Mouse (Mus musculus) MEL (cell line): Measurements from ENCODE around the gene Amacr. TPM values are rescaled to one million over a fixed set of nuclear protein-coding genes. Genes with fewer than 3 reads are reported as not detected.

ENCODE experiments used
- DNase-seq: peaks from one replicate; pipeline ENCODE4 v3.0.0; 2011; ENCODE audit warnings: low read depth, low spot score
- H3K27ac ChIP-seq: 2 replicates; pipeline ENCODE4 v1.5.1; 2012; ENCODE audit warnings: low read depth, mild to moderate bottlenecking, control low read depth, low read length, moderate library complexity; ENCODE audit not compliant: control insufficient read depth
- H3K27me3 ChIP-seq, 2 experiments: fragments of 150-350 bp in 1 of 2; sonication (generic) in 1 of 2; 2 replicates each; pipeline ENCODE4 v1.6.1; 2012; ENCODE audit warnings: low read length in 2 of 2, mild to moderate bottlenecking in 2 of 2, improper control_type of control experiment in 1 of 2, moderate library complexity in 1 of 2; ENCODE audit not compliant: insufficient read depth in 2 of 2, control insufficient read depth in 1 of 2
- H3K36me3 ChIP-seq, 2 experiments: 2 replicates each; pipeline ENCODE4 v1.6.1; 2012 to 2014; ENCODE audit warnings: low read length in 2 of 2, improper control_type of control experiment in 1 of 2, inconsistent platforms in 1 of 2, mild to moderate bottlenecking in 1 of 2; ENCODE audit not compliant: insufficient read depth in 2 of 2, control insufficient read depth in 1 of 2
- H3K4me1 ChIP-seq, 2 experiments: fragments of 150-350 bp in 1 of 2; sonication (generic) in 1 of 2; 2 replicates each; pipeline ENCODE4 v1.6.1; 2012; ENCODE audit warnings: low read length in 2 of 2, improper control_type of control experiment in 1 of 2, mild to moderate bottlenecking in 1 of 2; ENCODE audit not compliant: insufficient read depth in 2 of 2, control insufficient read depth in 1 of 2
- H3K4me3 ChIP-seq, 2 experiments: fragments of 150-350 bp in 1 of 2; sonication (generic) in 1 of 2; 2 replicates each; pipeline ENCODE4 v1.5.1; 2012; ENCODE audit warnings: low read depth in 2 of 2, low read length in 2 of 2, mild to moderate bottlenecking in 2 of 2, moderate library complexity in 2 of 2, control low read depth in 1 of 2, improper control_type of control experiment in 1 of 2; ENCODE audit not compliant: control insufficient read depth in 1 of 2, insufficient read depth in 1 of 2
- H3K79me2 ChIP-seq: 2 replicates; pipeline ENCODE4 v1.6.1; 2012; ENCODE audit warnings: mild to moderate bottlenecking, low read length, moderate library complexity; ENCODE audit not compliant: control insufficient read depth, poor library complexity, insufficient read depth
- H3K9ac ChIP-seq: 2 replicates; pipeline ENCODE4 v1.6.1; 2012; ENCODE audit warnings: low read depth, mild to moderate bottlenecking, control low read depth, low read length, moderate library complexity; ENCODE audit not compliant: control insufficient read depth, poor library complexity, severe bottlenecking
- H3K9me3 ChIP-seq: fragments of 150-350 bp; sonication (generic); replicated peaks from 2 replicates; pipeline ENCODE4 v1.6.1; 2012; ENCODE audit warnings: mild to moderate bottlenecking, low read length, improper control_type of control experiment, moderate library complexity; ENCODE audit not compliant: insufficient read depth
- CHD1 ChIP-seq: IDR thresholded peaks from 2 replicates; pipeline ENCODE4 v1.6.1; 2012; ENCODE audit warnings: low read depth, mild to moderate bottlenecking, inconsistent platforms, low read length, improper control_type of control experiment
- CHD2 ChIP-seq: IDR thresholded peaks from 2 replicates; pipeline ENCODE4 v1.6.1; 2011; ENCODE audit warnings: low read length, improper control_type of control experiment
- CTCF ChIP-seq, 3 experiments: IDR thresholded peaks in 2 of 3; conservative IDR thresholded peaks in 1 of 3; 2 replicates each; pipeline ENCODE4 v1.5.1; 2011 to 2012; ENCODE audit warnings: low read length in 3 of 3, low read depth in 2 of 3, mild to moderate bottlenecking in 2 of 3, improper control_type of control experiment in 1 of 3, inconsistent platforms in 1 of 3, mixed read lengths in 1 of 3, moderate library complexity in 1 of 3; ENCODE audit not compliant: control insufficient read depth in 1 of 3, insufficient read depth in 1 of 3, poor library complexity in 1 of 3, severe bottlenecking in 1 of 3
- E2F4 ChIP-seq: IDR thresholded peaks from 2 replicates; pipeline ENCODE4 v1.6.1; 2011; ENCODE audit warnings: low read depth, low read length, improper control_type of control experiment, borderline replicate concordance
- EP300 ChIP-seq, 2 experiments: IDR thresholded peaks; 2 replicates each; pipeline ENCODE4 v1.6.1; 2011; ENCODE audit warnings: improper control_type of control experiment in 2 of 2, low read length in 2 of 2, low read depth in 1 of 2, mild to moderate bottlenecking in 1 of 2
- ETS1 ChIP-seq: IDR thresholded peaks from 2 replicates; pipeline ENCODE4 v1.6.1; 2012; ENCODE audit warnings: low read depth, mild to moderate bottlenecking, inconsistent platforms, low read length, improper control_type of control experiment, moderate library complexity
- GABPA ChIP-seq: IDR thresholded peaks from 2 replicates; pipeline ENCODE4 v1.6.1; 2012; ENCODE audit warnings: low read depth, mild to moderate bottlenecking, inconsistent platforms, low read length, improper control_type of control experiment, moderate library complexity
- GATA1 ChIP-seq: IDR thresholded peaks from 2 replicates; pipeline ENCODE4 v1.6.1; 2011; ENCODE audit warnings: low read depth, low read length, improper control_type of control experiment
- HCFC1 ChIP-seq: IDR thresholded peaks from 2 replicates; pipeline ENCODE4 v1.6.1; 2012; ENCODE audit warnings: low read depth, mild to moderate bottlenecking, inconsistent platforms, low read length, improper control_type of control experiment, moderate library complexity
- JUND ChIP-seq: IDR thresholded peaks from 2 replicates; pipeline ENCODE4 v1.6.1; 2011; ENCODE audit warnings: low read depth, mild to moderate bottlenecking, improper control_type of control experiment, low read length
- MAZ ChIP-seq: IDR thresholded peaks from 2 replicates; pipeline ENCODE4 v1.6.1; 2012; ENCODE audit warnings: low read depth, mild to moderate bottlenecking, inconsistent platforms, low read length, improper control_type of control experiment
- MEF2A ChIP-seq: IDR thresholded peaks from 2 replicates; pipeline ENCODE4 v1.6.1; 2014; ENCODE audit warnings: low read depth, mild to moderate bottlenecking, inconsistent platforms, low read length, improper control_type of control experiment; ENCODE audit not compliant: poor library complexity, insufficient replicate concordance, severe bottlenecking; ENCODE audit errors: extremely low read depth
- NRF1 ChIP-seq: IDR thresholded peaks from 2 replicates; pipeline ENCODE4 v1.6.1; 2014; ENCODE audit warnings: low read depth, mild to moderate bottlenecking, inconsistent platforms, low read length, improper control_type of control experiment, moderate library complexity; ENCODE audit not compliant: poor library complexity, insufficient read depth, severe bottlenecking
- POLR2AphosphoS2 ChIP-seq: IDR thresholded peaks from 2 replicates; pipeline ENCODE4 v1.6.1; 2011; ENCODE audit warnings: low read length, improper control_type of control experiment
- RCOR1 ChIP-seq: IDR thresholded peaks from 2 replicates; pipeline ENCODE4 v1.6.1; 2012; ENCODE audit warnings: low read depth, mild to moderate bottlenecking, inconsistent platforms, low read length, improper control_type of control experiment
- SIN3A ChIP-seq: IDR thresholded peaks from 2 replicates; pipeline ENCODE4 v1.6.1; 2012; ENCODE audit warnings: low read length, improper control_type of control experiment, inconsistent platforms
- TAL1 ChIP-seq: IDR thresholded peaks from 2 replicates; pipeline ENCODE4 v1.6.1; 2012; ENCODE audit warnings: mild to moderate bottlenecking, inconsistent platforms, low read length, moderate library complexity, mixed read lengths
- TBP ChIP-seq: IDR thresholded peaks from 2 replicates; pipeline ENCODE4 v1.8.0; 2011; ENCODE audit warnings: low read depth, low read length, improper control_type of control experiment
- UBTF ChIP-seq: IDR thresholded peaks from 2 replicates; pipeline ENCODE4 v1.6.1; 2012; ENCODE audit warnings: low read depth, mild to moderate bottlenecking, inconsistent platforms, low read length, improper control_type of control experiment, moderate library complexity, borderline replicate concordance; ENCODE audit not compliant: insufficient read depth
- ZC3H11A ChIP-seq: IDR thresholded peaks from 2 replicates; pipeline ENCODE4 v1.6.1; 2012; ENCODE audit warnings: low read depth, mild to moderate bottlenecking, inconsistent platforms, low read length, improper control_type of control experiment
- polyA plus RNA-seq, 2 experiments: library from polyadenylated mRNA; stranded (reverse) in 1 of 2; unstranded in 1 of 2; fragments of >175 nt in 1 of 2; fragments of >200 nt in 1 of 2; gene quantifications; 2 replicates each; pipeline versions ENCODE4 v1.2.1 to v1.2.4; 2012; ENCODE audit warnings: low replicate concordance in 2 of 2, low read depth in 1 of 2; ENCODE audit not compliant: insufficient read length in 2 of 2, insufficient read depth in 1 of 2, missing spikeins in 1 of 2
- total RNA-seq: library from RNA; depleted of rRNA; stranded (reverse); fragments of 300-350 nt; gene quantifications from 2 replicates; pipeline ENCODE4 v1.2.3, GENCODE M21; 2012

The Amacr gene
- total and polyA plus RNA-seq, 3 experiments, result not detected

DNA sequence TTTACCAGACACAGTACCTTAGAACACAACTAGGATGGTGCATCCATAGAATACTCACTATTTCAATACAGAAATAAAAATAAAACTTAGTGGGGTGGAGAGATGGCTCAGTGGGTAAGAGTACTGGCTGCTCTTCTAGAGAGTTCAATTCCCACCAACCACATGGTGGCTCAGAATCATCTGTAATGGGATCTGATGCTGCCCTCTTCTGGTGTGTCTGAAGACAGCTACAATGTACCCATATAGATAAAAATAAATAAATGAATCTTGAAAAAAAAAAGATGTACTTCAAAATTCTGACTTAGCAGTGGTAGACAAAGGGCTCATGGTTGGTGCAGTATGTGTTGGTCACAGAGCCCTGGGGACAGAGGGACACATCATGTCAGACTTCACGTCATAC, 10.0 kb downstream of the Amacr start:
- no peak for TF ChIP-seq UBTF
- no peak for TF ChIP-seq RCOR1
- TF ChIP-seq ETS1, result no peak
- TF ChIP-seq JUND, result no peak
- no peak for TF ChIP-seq TBP
- TF ChIP-seq ZC3H11A, result no peak
- TF ChIP-seq NRF1, result no peak
- TF ChIP-seq GABPA, result no peak
- no peak for TF ChIP-seq TAL1
- no peak for TF ChIP-seq E2F4
- no peak for TF ChIP-seq HCFC1
- TF ChIP-seq CHD2, result no peak
- Histone ChIP-seq H3K79me2 (no peaks in the 10 kb centered on the region), H3K9me3 (no peaks in the 10 kb centered on the region), H3K4me3 (no peak overlapping the region), H3K27me3 (no peaks in the 10 kb centered on the region), H3K36me3 (no peaks in the 10 kb centered on the region), H3K9ac (no peak overlapping the region), H3K4me1 (no peaks in the 10 kb centered on the region), H3K27ac (no peak overlapping the region)
- no peak for DNase-seq

DNA sequence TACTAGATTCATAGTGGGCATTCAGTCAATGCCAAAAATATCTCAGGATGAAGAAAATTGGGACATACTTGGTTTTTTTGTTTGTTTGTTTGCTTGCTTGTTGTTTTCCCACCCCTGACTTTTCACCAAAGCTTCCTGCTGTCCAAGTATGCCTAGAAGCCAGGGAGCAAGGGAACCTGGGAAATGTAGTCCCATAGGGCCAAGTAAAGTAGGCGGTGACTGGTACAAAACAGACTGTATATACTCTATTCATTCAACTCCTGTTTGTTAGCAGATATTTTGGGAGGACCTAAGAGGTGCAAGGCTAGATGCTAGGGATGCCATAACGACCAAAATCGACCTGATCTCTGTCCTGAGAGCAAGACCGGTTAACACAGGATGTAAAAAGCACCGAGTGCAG, 18.3 kb downstream of the Amacr start:
- Histone ChIP-seq H3K4me3 (no peak overlapping the region), H3K9ac (no peak overlapping the region), H3K4me1 (no peaks in the 10 kb centered on the region), H3K9me3 (no peaks in the 10 kb centered on the region), H3K27me3 (no peaks in the 10 kb centered on the region), H3K27ac (no peak overlapping the region), H3K79me2 (no peaks in the 10 kb centered on the region), H3K36me3 (no peaks in the 10 kb centered on the region)
- TF ChIP-seq SIN3A (no peak), GATA1 (no peak), CTCF (IDR thresholded peaks at IDR 0.05 in 2 of 3, conservative IDR thresholded peaks at IDR 0.05 in 1 of 3; ENCODE audit: control insufficient read depth in 1 of 3, insufficient read depth in 1 of 3, low read depth in 2 of 3, low read length in 3 of 3, poor library complexity in 1 of 3, severe bottlenecking in 1 of 3) (no peak), ZC3H11A (no peak), TBP (no peak), MEF2A (no peak), MAZ (no peak), POLR2AphosphoS2 (no peak), EP300 (IDR thresholded peaks at IDR 0.05; ENCODE audit: low read depth in 1 of 2, low read length in 2 of 2) (no peak), CHD1 (no peak)
- DNase-seq, result no peak
